Mouse (Mus musculus): Measurements from ENCODE around the gene Arid3a. TPM values are rescaled to one million over a fixed set of nuclear protein-coding genes. Genes with fewer than 3 reads are reported as not detected.
"Not testable (repeated sequence)": the region's sequence is repeated elsewhere in the genome, so short reads cannot be mapped to it uniquely, and the experiment has no call there.

Arid3a gene
- polyA plus RNA-seq, 1 experiment: 6.7 TPM

GRCm38 (mm10) chr10:79953946-79954345 is 27.1 kb downstream of the Arid3a start:
- no peak overlapping the region for H3K27ac ChIP-seq (ENCODE audit: insufficient read depth, low read depth, low read length)
- DNase-seq: peak; percentile 58
- H3K4me3 ChIP-seq (ENCODE audit: insufficient read depth, low read depth, low read length): no peak overlapping the region
- H3K36me3 ChIP-seq (ENCODE audit: control insufficient read depth, insufficient read depth, low read length): no peaks in the 10 kb centered on the region
- TF ChIP-seq CTCF (conservative IDR thresholded peaks at IDR 0.05; ENCODE audit: insufficient read depth, insufficient read length, low read depth, low read length): peak; percentile 69
- TF ChIP-seq POLR2A (IDR thresholded peaks at IDR 0.05; ENCODE audit: low read depth, low read length): no peak
- H3K27me3 ChIP-seq (replicated peaks; ENCODE audit: control insufficient read depth, insufficient read depth, low read length): no peaks in the 10 kb centered on the region
- 72% methylated on average over 6 of the region's 6 CpGs for WGBS
- H3K4me1 ChIP-seq (ENCODE audit: control insufficient read depth, insufficient read depth, low read length): peaks cover 10% of the 10 kb centered on the region; the same call in 1 of the 2 replicates

GRCm38 (mm10) chr10:79955691-79956090 is 28.8 kb downstream of the Arid3a start:
- no peak for DNase-seq
- TF ChIP-seq CTCF (conservative IDR thresholded peaks at IDR 0.05; ENCODE audit: insufficient read depth, insufficient read length, low read depth, low read length): no peak
- no peak for TF ChIP-seq POLR2A (IDR thresholded peaks at IDR 0.05; ENCODE audit: low read depth, low read length)
- H3K4me3 ChIP-seq (ENCODE audit: insufficient read depth, low read depth, low read length): no peak overlapping the region
- WGBS: 83% methylated on average over 9 of the region's 9 CpGs
- H3K36me3 ChIP-seq (ENCODE audit: control insufficient read depth, insufficient read depth, low read length): no peaks in the 10 kb centered on the region
- H3K27ac ChIP-seq (ENCODE audit: insufficient read depth, low read depth, low read length): no peak overlapping the region
- peaks cover 3% of the 10 kb centered on the region; the same call in 1 of the 2 replicates for H3K4me1 ChIP-seq (ENCODE audit: control insufficient read depth, insufficient read depth, low read length)
- H3K27me3 ChIP-seq (replicated peaks; ENCODE audit: control insufficient read depth, insufficient read depth, low read length): no peaks in the 10 kb centered on the region

GRCm38 (mm10) chr10:79956643-79957154 is 29.9 kb downstream of the Arid3a start:
- DNase-seq: no peak
- no peaks in the 10 kb centered on the region for H3K27me3 ChIP-seq (replicated peaks; ENCODE audit: control insufficient read depth, insufficient read depth, low read length)
- H3K4me3 ChIP-seq (ENCODE audit: insufficient read depth, low read depth, low read length): no peak overlapping the region
- WGBS: 59% methylated on average over 4 of the region's 4 CpGs
- no peak overlapping the region for H3K27ac ChIP-seq (ENCODE audit: insufficient read depth, low read depth, low read length)
- TF ChIP-seq CTCF (conservative IDR thresholded peaks at IDR 0.05; ENCODE audit: insufficient read depth, insufficient read length, low read depth, low read length) (no peak), POLR2A (IDR thresholded peaks at IDR 0.05; ENCODE audit: low read depth, low read length) (no peak)
- no peaks in the 10 kb centered on the region for H3K36me3 ChIP-seq (ENCODE audit: control insufficient read depth, insufficient read depth, low read length)
- peaks cover 5% of the 10 kb centered on the region; the same call in 1 of the 2 replicates for H3K4me1 ChIP-seq (ENCODE audit: control insufficient read depth, insufficient read depth, low read length)

DNA sequence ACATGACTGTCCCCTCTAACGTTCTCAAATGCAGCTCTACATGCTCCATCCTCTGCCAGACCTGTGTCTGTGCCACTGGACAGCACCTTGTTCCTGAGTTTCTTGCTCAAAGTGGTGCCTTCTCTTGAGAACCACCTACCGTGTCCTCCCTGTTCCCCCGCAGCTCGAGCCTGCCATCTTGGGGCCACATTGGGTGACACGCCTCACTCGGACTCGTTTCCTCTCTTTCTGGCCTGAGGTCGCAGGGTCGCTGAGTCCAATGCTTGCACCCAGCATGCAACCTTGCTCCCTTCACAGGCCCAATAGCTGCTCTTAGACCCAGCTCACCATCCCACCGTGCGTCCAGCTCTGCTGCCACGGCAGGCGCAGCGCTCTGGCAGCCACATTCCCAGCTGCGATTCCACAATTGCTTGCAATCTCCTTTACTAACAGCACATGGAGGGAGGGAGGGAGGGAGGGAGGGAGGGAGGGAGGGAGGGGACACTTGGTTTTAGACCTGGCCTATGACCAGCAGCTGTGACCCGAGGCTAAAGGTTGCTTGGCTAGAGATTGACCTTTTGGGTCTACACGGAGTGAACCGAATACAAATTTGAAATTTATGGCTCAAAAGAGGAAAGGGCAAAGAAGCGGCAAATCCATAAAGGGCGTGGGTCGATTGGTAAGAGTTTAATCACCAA is 31.4 kb downstream of the Arid3a start:
- H3K27me3 ChIP-seq (replicated peaks; ENCODE audit: control insufficient read depth, insufficient read depth, low read length): no peaks in the 10 kb centered on the region
- TF ChIP-seq POLR2A (IDR thresholded peaks at IDR 0.05; ENCODE audit: low read depth, low read length): no peak
- peak; percentile 99; the same call in 1 of the 2 replicates for TF ChIP-seq CTCF (conservative IDR thresholded peaks at IDR 0.05; ENCODE audit: insufficient read depth, insufficient read length, low read depth, low read length)
- no peak overlapping the region for H3K4me3 ChIP-seq (ENCODE audit: insufficient read depth, low read depth, low read length)
- H3K36me3 ChIP-seq (ENCODE audit: control insufficient read depth, insufficient read depth, low read length): no peaks in the 10 kb centered on the region
- WGBS: 6% methylated on average over 21 of the region's 21 CpGs
- DNase-seq: peak; percentile 92
- peaks cover 5% of the 10 kb centered on the region; the same call in 1 of the 2 replicates for H3K4me1 ChIP-seq (ENCODE audit: control insufficient read depth, insufficient read depth, low read length)
- H3K27ac ChIP-seq (ENCODE audit: insufficient read depth, low read depth, low read length): peak overlapping the region; percentile 22; the same call in 1 of the 2 replicates

DNA sequence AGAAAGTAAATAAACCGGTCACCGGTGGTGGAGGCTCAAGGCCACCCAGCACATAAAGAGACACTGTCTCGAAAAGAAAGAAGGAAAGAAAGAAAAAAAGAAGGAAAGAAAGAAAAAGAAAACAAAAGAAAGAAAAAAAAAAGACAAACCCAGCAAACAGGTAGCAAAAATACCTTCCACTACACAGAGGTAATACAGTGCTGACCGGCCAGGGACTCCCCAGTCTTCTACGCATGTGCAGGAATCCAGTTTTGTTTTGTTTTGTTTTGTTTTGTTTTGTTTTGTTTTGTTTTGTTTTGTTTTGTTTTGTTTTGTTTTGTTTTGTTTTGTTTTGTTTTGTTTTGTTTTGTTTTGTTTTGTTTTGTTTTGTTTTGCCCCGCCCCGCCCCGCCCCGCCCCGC is 32.6 kb downstream of the Arid3a start:
- H3K4me3 ChIP-seq (ENCODE audit: insufficient read depth, low read depth, low read length); H3K36me3 ChIP-seq (ENCODE audit: control insufficient read depth, insufficient read depth, low read length); H3K4me1 ChIP-seq (ENCODE audit: control insufficient read depth, insufficient read depth, low read length); DNase-seq; H3K27me3 ChIP-seq (replicated peaks; ENCODE audit: control insufficient read depth, insufficient read depth, low read length): not testable (repeated sequence)
- peak overlapping the region; percentile 15; the same call in 1 of the 2 replicates for H3K27ac ChIP-seq (ENCODE audit: insufficient read depth, low read depth, low read length)
- 22% methylated on average over 10 of the region's 10 CpGs for WGBS

DNA sequence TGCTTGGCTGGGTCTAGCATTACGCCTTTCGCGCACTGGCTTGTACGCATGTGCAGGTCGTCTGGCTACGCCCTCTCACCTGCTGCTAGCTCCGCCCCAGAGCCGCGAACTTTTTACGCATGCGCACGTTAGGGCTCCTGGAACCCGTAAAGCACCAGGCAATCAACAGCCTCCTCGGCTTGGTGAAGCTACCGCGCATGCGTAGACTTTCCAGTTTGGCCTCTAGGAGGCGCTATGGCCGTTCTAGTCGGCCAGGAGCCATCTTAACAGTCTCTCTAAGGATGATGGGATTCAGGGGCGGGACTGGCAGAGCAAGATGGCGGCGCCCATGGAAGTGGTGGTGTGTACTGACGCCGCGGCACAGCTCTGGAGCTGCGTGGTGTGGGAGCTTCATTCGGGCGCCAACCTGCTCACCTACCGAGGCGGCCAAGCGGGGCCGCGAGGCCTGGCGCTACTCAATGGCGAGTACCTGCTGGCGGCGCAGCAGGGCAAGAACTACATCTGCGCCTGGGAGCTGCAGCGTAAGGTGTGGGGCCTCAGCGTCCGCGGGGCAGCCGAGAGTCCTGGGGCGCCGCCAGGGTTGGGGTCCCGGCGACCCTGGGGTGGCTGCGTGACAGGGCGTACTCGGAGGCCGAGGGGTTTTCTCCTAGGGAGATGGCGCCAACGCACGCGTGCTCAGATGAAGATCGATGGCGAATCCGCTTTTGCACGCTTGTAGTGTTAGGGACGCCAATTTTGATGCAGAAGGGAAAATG is 33.2 kb downstream of the Arid3a start, which contains the start of gene Wdr18:
Wdr18 (plus strand) TSS at position 306 of the 755 bp plus-strand sequence.
- Histone ChIP-seq H3K4me1 (ENCODE audit: control insufficient read depth, insufficient read depth, low read length) (peaks cover 5% of the 10 kb centered on the region; the same call in 1 of the 2 replicates), H3K27ac (ENCODE audit: insufficient read depth, low read depth, low read length) (peak within 1 kb of the TSS; percentile 15; the same call in 1 of the 2 replicates), H3K27me3 (replicated peaks; ENCODE audit: control insufficient read depth, insufficient read depth, low read length) (no peaks in the 10 kb centered on the region), H3K36me3 (ENCODE audit: control insufficient read depth, insufficient read depth, low read length) (no peaks in the 10 kb centered on the region), H3K4me3 (ENCODE audit: insufficient read depth, low read depth, low read length) (peak within 1 kb of the TSS; percentile 85)
- no peak for TF ChIP-seq POLR2A (IDR thresholded peaks at IDR 0.05; ENCODE audit: low read depth, low read length)
- TF ChIP-seq CTCF (conservative IDR thresholded peaks at IDR 0.05; ENCODE audit: insufficient read depth, insufficient read length, low read depth, low read length): peak; percentile 99
- DNase-seq: peak; percentile 100
- WGBS: under 1% methylated on average over 61 of the region's 61 CpGs
